ENCODE assay signal across 9 mouse cellular contexts in genomic region chr15:77835930-77836653, GRCm38 (mm10). TPM values are rescaled to one million over a fixed set of nuclear protein-coding genes. Genes with fewer than 3 reads are reported as not detected.
DNase-seq lines count a peak whose midpoint lies in the region; ATAC-seq and TF ChIP-seq lines count a peak whose summit lies in the region.
"Had no signal": no experiment of that assay in that cellular context is flagged by ENCODE, and none has a peak within 500 bp of the region (broad histone marks: within the 10 kb centered on the region; RNA-seq: fewer than 3 reads in every experiment).

No protein-coding gene starts in this region.

- no peak for TF ChIP-seq CTCF in bone marrow, adult 2 months (IDR thresholded peaks at IDR 0.05; ENCODE audit: control insufficient read depth, insufficient read depth, low read length)

- H3K4me2 ChIP-seq in heart, embryonic 11.5 days: peak overlapping the region; percentile 42
- 0 out of 2 replicates have a peak overlapping the region, but pooled peaks have one; percentile 4 for H3K4me2 ChIP-seq in limb, embryonic 11.5 days (ENCODE audit: low read depth, severe bottlenecking)
- H3K4me2 ChIP-seq: neural tube, embryonic 13.5 days had no signal

- WGBS in heart, embryonic 11.5 days (ENCODE audit: insufficient replicate concordance): 26% methylated on average over 9 of the region's 9 CpGs
- WGBS in bone marrow, adult 2 months: 37% methylated on average over 9 of the region's 9 CpGs
- 37% methylated on average over 9 of the region's 9 CpGs for WGBS in limb, embryonic 11.5 days

- DNase-seq in heart, postnatal 25 days (ENCODE audit: low spot score): no peak
- peak; percentile 64 for DNase-seq in CD4-positive helper T cell, adult 2 months (ENCODE audit: low read depth, low spot score)
- DNase-seq in limb, embryonic 11.5 days (ENCODE audit: low spot score): no peak
- peak; percentile 68 for DNase-seq in yolk sac, embryonic 10.5 days (ENCODE audit: low spot score)
- DNase-seq in left cerebral cortex, postnatal 10 days (ENCODE audit: extremely low spot score in 1 of 2, low spot score in 2 of 2): no peak
- DNase-seq in right cerebral cortex, postnatal 4 days: no peak

- H3K4me1 ChIP-seq in heart, embryonic 11.5 days (ENCODE audit: control insufficient read depth, insufficient read depth, low read length): peaks cover 65% of the 10 kb centered on the region
- peaks cover 33% of the 10 kb centered on the region for H3K4me1 ChIP-seq in bone marrow, adult 2 months (ENCODE audit: control insufficient read depth, insufficient read depth, low read length)
- H3K4me1 ChIP-seq in limb, embryonic 11.5 days (ENCODE audit: control insufficient read depth, insufficient read depth, low read length): peaks cover 55% of the 10 kb centered on the region

- peak overlapping the region; percentile 47 for H3K9ac ChIP-seq in heart, embryonic 11.5 days (ENCODE audit: low read depth, low read length)
- H3K9ac ChIP-seq in limb, embryonic 11.5 days (ENCODE audit: low read length): no peak overlapping the region
- H3K9ac ChIP-seq: neural tube, embryonic 13.5 days had no signal

- 0 out of 2 replicates have a peak overlapping the region, but pooled peaks have one; percentile 8 for H3K4me3 ChIP-seq in heart, embryonic 11.5 days (ENCODE audit: low read depth, low read length)
- H3K4me3 ChIP-seq in bone marrow, adult 2 months (replicated peaks; ENCODE audit: control insufficient read depth, low read depth, low read length): peak overlapping the region; percentile 37
- H3K4me3 ChIP-seq in limb, embryonic 11.5 days (ENCODE audit: low read depth, low read length): no peak overlapping the region
- H3K4me3 ChIP-seq: neural tube, embryonic 13.5 days had no signal

- peaks cover 5% of the 10 kb centered on the region; the same call in 1 of the 2 replicates for H3K36me3 ChIP-seq in heart, embryonic 11.5 days (ENCODE audit: control insufficient read depth, insufficient read depth, low read length)
- no peaks in the 10 kb centered on the region for H3K36me3 ChIP-seq in limb, embryonic 11.5 days (ENCODE audit: control insufficient read depth, insufficient read depth, low read length)
- H3K36me3 ChIP-seq: neural tube, embryonic 13.5 days had no signal

- no peaks in the 10 kb centered on the region for H3K27me3 ChIP-seq in heart, embryonic 11.5 days (ENCODE audit: control insufficient read depth, insufficient read depth, low read length)
- no peaks in the 10 kb centered on the region for H3K27me3 ChIP-seq in limb, embryonic 11.5 days (ENCODE audit: control insufficient read depth, insufficient read depth, low read length)
- H3K27me3 ChIP-seq: neural tube, embryonic 13.5 days had no signal

- intact Hi-C loops in heart, postnatal 25 days (cut with DNase I): loop anchor here (2.0 kb wide), 1 partner anchor 21 kb away; no protein-coding TSS in a partner anchor
- intact Hi-C loops in left cerebral cortex, postnatal 10 days (cut with DNase I): no loop called here

- no peaks in the 10 kb centered on the region for H3K9me3 ChIP-seq in heart, embryonic 11.5 days (replicated peaks; ENCODE audit: control insufficient read depth, low read length)
- no peaks in the 10 kb centered on the region for H3K9me3 ChIP-seq in limb, embryonic 11.5 days (ENCODE audit: control insufficient read depth, low read length)
- H3K9me3 ChIP-seq: neural tube, embryonic 13.5 days had no signal

- peak overlapping the region; percentile 89 for H3K27ac ChIP-seq in heart, embryonic 11.5 days (ENCODE audit: low read depth, low read length)
- H3K27ac ChIP-seq in bone marrow, adult 2 months (ENCODE audit: control insufficient read depth, insufficient read depth, low read depth, low read length, poor library complexity): peak overlapping the region; percentile 83
- H3K27ac ChIP-seq in limb, embryonic 11.5 days (replicated peaks; ENCODE audit: low read depth, low read length): no peak overlapping the region
- H3K27ac ChIP-seq: neural tube, embryonic 13.5 days had no signal

- TF ChIP-seq POLR2A in bone marrow, adult 2 months (IDR thresholded peaks at IDR 0.05; ENCODE audit: borderline replicate concordance, control insufficient read depth, low read depth, low read length): no peak

- peak; percentile 73 for ATAC-seq in heart, embryonic 11.5 days (replicated peaks; ENCODE audit: insufficient number of reproducible peaks, low FRiP score, low TSS enrichment)
- ATAC-seq in limb, embryonic 11.5 days (ENCODE audit: insufficient number of reproducible peaks, low FRiP score, low TSS enrichment, low read depth): no peak

RNA-seq across cellular contexts. Expression of gene Myh9, which starts 5.9 kb away (rescaled TPM):
- 30.4 and 31.8 TPM in 2 replicates for polyA plus RNA-seq in heart, embryonic 11.5 days (2014; fragmentation: Nextera tagmentation; extraction: Ambion mirVana)
- total RNA-seq in heart, postnatal 25 days (2021): 100 to 1,000 TPM; 122 to 124 TPM
- polyA plus RNA-seq in bone marrow, adult 2 months (2011; ENCODE audit: insufficient read depth, insufficient read length, low replicate concordance, missing spikeins): 264 and 399 TPM in 2 replicates
- polyA plus RNA-seq in limb, embryonic 11.5 days (2014; fragmentation: Nextera tagmentation; extraction: Ambion mirVana): 33.2 and 38.1 TPM in 2 replicates
- total RNA-seq in left cerebral cortex, postnatal 10 days (2021): 10 to 100 TPM; 58.2 to 58.8 TPM

Comparison
In these comparisons a context has a peak if more than half of its experiments do, and no peak if none do; other contexts are left out.
1. DNase-seq: peak in CD4-positive helper T cell, adult 2 months (single experiment) and yolk sac, embryonic 10.5 days (single experiment); none in heart, postnatal 25 days (single experiment), limb, embryonic 11.5 days (single experiment), left cerebral cortex, postnatal 10 days (0 of 2) and right cerebral cortex, postnatal 4 days (single experiment).